Mouse (Mus musculus): ENCODE data around the gene Dirc2.
A peak's percentile ranks its signal among the peaks of the same experiment; 100 is the strongest.

Gene Dirc2

GRCm38 (mm10) chr16:35768785-35769642 is at the start of gene Dirc2:
Gene Dirc2, minus strand, starts transcription at chr16:35769356.
- DNase-seq = peak; percentile 77 to 84

DNA sequence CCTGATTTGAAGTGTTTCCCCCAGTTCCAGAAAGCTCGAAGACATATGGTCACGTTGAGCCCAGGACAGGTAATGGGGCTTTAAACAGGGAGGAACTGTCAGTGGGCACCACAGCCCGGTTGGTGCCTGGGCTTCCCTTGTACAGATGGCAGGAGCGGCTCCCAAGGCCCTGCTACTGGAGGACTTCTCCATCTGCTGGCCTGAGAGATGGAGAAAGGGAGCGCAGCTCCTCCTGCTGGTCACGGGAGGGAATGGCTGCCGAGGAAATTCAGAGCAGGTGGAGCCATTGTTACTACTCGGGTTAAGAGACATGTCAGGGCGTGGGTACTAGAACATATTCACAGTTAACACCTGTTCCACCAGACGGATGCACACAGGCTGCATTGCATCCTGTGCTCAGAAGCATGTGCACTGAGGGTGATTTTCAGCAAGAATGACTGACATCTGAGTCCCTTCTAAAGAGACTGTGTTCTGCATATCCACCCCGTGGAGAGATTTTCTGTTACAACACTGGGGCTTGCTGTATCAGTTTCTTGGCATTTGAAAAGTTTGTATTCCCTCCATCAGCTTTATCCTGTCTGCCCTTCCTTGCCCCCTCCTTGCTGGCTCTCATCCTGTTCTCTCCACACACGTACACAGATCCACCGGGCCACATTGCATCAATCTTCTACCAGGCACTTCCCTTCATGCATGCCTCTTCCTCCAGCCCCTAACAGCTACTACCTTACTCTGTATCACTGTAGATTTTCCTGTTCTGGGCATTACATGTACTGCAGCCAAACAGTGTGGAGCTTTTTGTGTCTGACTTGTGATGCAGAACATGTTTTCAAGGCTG is 48.3 kb upstream of the Dirc2 start:
- DNase-seq = peak; percentile 94 to 95

GRCm38 (mm10) chr16:35813119-35813518 is 44.0 kb upstream of the Dirc2 start:
- DNase-seq = no peak

DNA sequence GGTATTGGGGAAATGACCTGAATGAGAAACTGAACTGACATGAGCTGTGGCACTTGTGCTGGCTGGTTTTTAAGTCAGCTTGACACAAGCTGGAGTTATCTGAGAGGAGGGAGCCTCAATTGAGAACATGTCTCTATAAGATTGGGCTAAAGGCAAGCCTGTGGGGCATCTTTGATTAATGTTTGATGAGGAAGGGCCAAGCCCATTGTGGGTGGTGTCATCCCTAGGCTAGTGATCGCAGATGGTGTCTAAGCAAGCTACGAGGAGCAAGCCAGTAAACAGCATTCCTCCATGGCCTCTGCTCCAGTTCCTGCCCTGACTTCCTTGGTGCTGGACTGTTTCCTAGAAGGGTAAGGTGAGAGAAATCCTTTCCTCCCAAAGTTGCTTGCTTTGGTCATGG is 39.7 kb upstream of the Dirc2 start:
- DNase-seq = no peak

GRCm38 (mm10) chr16:35807663-35807992 is 38.5 kb upstream of the Dirc2 start:
- no peak for DNase-seq

- DNase-seq = no peak
These were observed 38.0 kb upstream of the Dirc2 start for GRCm38 (mm10) chr16:35806973-35807662.

DNA sequence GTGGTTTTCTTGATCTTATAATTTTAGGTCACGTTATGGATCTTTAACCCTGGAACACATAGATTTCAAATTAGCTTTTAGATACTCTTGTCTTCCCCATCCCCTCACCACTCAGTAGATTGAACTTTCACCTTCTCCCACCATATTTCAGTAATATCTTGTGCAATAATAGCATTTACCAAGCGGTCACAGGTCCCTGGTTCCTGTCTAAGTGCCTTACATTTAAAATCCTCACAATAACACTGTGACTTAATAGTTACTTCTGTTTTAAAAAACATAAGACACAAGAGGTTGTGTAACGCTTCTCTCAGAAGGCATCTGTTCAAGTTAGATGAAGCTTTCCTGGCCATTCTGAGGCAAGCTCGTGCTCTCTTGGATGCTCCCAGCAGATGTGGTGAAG is 34.6 kb upstream of the Dirc2 start:
- no peak for DNase-seq

GRCm38 (mm10) chr16:35802163-35802562 is 33.0 kb upstream of the Dirc2 start:
- DNase-seq = no peak

DNA sequence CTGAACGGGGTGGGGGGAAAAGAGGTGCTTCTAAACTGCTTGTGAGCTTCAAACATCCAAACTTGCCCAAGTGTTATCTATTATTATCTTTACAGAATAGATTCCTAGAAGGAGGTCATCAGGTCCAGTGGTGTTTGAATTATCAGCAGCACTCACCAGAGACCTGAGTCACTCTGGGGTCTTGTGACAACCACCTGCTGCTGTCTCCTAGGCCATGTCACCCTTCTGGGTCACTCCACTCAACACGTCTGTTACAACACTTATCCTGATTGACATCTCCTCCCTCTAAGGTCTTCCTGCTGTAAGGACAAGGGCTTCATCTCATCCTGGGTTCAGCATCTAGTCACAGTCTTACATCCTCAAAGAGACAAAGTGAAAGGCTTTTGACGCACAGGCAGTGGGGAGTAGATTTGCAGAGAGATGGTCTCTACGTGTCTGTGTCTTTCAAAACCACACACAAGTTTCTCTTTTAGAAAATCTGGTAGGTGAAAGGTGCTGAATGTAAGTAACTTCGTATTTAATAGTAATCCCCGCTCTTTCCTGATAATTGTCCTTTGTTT is 22.9 kb upstream of the Dirc2 start:
- DNase-seq = no peak

GRCm38 (mm10) chr16:35788330-35788729 is 19.2 kb upstream of the Dirc2 start:
- DNase-seq = no peak

DNA sequence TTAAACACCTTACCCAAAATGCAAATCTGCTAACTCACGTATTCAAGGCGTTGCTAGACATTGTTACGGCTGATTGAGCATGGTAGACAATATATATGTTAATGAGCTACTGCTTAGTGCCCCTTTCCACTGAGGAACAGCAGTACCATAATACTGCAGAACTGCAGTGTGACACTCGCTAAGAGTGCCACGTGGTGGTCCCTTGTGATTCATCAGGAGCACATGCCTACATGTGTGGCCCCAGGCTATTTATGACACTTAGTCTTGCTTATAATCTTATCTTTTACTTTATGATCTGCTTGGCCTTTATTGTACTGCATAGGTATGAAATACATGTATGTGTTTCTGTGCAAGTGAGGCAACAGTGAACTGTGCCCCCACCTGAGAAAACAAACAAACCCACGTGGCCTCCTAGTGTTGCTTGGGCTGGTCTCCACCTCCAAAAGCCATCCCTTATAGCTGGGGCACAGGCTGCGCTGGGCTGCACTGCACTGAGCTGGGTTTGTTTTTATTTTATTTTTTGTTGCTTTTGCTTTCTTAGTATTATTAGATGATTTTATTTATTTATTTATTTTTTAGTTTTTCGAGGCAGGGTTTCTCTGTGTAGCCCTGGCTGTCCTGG is 18.5 kb upstream of the Dirc2 start:
- DNase-seq = no peak

DNA sequence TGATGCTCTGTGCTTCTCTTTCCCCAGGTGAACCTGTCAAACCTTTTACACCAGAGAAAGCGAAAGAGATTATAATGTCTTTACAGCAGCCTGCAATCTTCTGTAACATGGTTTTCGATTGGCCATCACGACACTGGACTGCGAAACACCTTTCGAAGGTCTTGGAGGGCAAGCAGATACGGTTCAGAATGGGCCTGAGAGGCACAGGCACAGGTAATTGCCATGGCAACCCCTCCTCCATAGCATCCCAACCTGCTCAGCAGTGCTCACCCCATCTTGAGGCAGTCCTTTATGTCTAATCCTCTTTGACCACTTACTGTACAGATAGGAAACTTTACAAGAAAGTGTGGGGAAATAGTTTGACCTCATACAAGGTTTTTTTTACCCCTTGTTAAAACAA is 18.0 kb upstream of the Dirc2 start:
- DNase-seq = no peak

DNA sequence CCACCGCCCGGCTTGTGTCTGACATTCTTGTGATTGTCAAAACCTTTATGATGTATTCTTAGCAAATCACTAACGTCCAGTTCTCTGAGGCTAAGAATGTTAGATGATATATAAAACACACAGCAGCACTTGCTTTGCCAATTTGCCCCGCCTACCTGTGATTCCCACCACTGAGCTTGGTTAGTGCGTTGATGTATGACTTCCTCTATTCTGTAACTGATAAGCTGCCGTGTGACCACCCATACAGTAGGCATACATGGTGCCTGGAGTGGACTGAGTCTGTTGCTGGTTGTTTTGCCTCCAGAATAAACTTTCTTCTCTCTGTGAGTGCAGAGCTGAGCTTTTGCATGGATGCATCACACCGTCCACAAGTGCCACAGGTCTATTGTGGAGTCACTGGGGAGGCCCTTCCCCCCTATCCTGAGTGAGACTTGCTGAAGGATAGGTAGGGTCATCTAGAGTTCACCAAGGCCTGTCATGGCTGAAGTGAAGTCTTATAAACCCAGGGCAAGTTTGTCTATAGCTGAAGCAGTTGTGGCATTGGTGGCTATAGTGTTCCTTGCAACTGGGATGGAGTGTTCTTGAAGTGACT is 15.1 kb upstream of the Dirc2 start:
- no peak for DNase-seq

DNA sequence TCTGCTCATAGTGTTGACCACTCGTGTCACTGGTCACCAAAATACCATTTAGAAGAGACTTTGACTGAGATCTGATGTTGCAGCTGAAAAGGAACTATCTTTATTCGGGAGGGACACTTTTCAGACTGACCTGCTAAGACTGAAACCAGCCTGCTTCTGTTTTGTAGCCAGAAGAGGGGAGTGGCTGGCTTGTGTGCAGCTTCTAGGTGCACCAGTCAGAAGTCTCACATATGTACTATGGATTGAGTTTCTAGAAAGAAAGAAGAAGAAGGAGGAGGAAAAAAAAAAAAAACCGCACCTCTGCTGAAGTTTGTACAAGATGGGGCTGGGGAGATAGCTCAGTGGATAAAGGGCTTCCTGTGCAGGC is 14.0 kb upstream of the Dirc2 start:
- DNase-seq = no peak

DNA sequence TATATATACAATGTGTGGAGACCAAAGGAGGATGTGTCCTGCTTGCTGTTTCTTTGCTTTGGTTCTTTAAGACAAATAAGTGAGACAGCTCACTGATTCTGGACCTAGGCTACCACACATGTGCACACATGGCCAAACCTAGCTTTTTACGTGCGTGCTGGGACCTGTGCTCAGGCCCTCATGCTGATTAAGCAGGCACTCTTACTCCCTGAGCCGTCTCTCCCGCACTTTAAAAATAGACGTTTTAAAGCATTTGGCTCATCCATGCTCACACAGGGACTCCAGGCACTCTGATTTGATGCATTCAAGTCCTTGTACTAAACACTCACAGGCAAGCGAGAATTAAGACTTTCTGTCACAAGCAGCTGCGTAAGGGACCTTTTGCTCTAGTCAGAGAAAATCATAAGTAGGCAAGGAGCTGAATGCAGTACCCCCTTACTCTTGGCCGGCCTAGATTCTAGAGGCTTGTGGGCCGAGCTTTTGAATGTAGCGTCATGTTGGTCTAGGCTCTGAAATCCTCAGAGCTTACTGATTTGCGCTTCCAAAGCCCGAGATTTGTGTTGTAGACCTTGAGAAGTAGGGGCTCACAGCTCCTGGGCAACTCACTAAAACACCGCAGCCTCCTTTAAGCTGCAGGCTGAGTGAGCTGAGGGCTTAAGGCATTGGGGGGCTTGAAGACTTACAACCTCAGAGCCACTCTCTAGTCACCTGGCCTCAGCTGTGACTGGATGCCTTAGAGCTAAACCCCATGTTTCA is 13.5 kb upstream of the Dirc2 start:
- DNase-seq = no peak

- no peak for DNase-seq
These were observed 12.5 kb upstream of the Dirc2 start for GRCm38 (mm10) chr16:35781651-35782050.

- no peak for DNase-seq
These were observed 11.9 kb upstream of the Dirc2 start for GRCm38 (mm10) chr16:35781096-35781495.

- DNase-seq = no peak
These were observed 10.5 kb upstream of the Dirc2 start for GRCm38 (mm10) chr16:35779681-35780080.

- DNase-seq = no peak
These were observed 8.6 kb upstream of the Dirc2 start for GRCm38 (mm10) chr16:35777768-35778167.

GRCm38 (mm10) chr16:35776737-35777136 is 7.6 kb upstream of the Dirc2 start:
- DNase-seq = no peak

GRCm38 (mm10) chr16:35775835-35776234 is 6.7 kb upstream of the Dirc2 start:
- no peak for DNase-seq

DNA sequence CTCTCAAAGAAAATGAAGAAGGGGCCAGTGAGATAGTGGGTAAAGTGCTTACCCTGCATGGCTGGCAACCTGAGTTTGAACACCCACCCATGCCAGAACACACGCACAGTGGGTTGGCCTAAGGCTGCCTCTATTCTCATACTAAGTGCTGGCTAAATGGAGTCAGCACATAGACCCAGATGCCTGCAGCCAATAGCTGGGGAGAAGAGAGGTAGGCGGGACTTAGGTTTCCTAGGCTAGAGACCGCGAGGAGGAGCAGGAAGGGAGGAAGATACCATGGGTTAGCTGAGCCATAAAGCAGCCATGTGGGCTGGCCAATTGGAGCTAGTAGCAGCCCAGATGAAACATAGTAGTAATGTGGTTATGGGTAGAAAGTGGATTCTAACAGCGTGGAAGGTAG is 3.4 kb upstream of the Dirc2 start:
- DNase-seq = no peak
